Mouse (Mus musculus) heart, adult 8-10 months (tissue): ENCODE results near the gene Pou2f1. TPM values are rescaled to one million over a fixed set of nuclear protein-coding genes. Genes with fewer than 3 reads are reported as not detected.

Experiments used
- total RNA-seq, 4 experiments: library from RNA; stranded (reverse); gene quantifications; 2 replicates each; pipeline ENCODE4 v1.2.4; 2022

Pou2f1 gene
- total RNA-seq, 4 experiments from 2014 or later: 9.7 to 16.5 (median 11.5) TPM

Other genes with a start within 250 kb of the Pou2f1 start
- gene Creg1, start 238.9 kb downstream of the Pou2f1 start, total RNA-seq: 100 to 1,000 TPM in 3 of 4 experiments, 10 to 100 TPM in 1; 98.7 to 109 (median 103) TPM
- gene Cd247, start 214.0 kb downstream of the Pou2f1 start, total RNA-seq: 1 to 10 TPM in 1 of 4 experiments, under 1 TPM in 3; 0.16 to 1.1 (median 0.46) TPM
- 10 to 100 TPM; 36.3 to 55.0 (median 43.5) TPM for gene Dusp27, start 125.2 kb upstream of the Pou2f1 start, total RNA-seq
- gene Gpa33, start 127.6 kb upstream of the Pou2f1 start, total RNA-seq: not detected
- not detected for gene Mael, start 236.1 kb upstream of the Pou2f1 start, total RNA-seq